Comparison of ENCODE assay signal across 25 mouse cellular contexts in genomic region chr12:8362400-8362799, GRCm38 (mm10).
"Had no signal": no experiment of that assay in that cellular context is flagged by ENCODE, and none has a peak within 500 bp of the region (broad histone marks: within the 10 kb centered on the region; RNA-seq: fewer than 3 reads in every experiment).

No protein-coding gene starts in this region.

- H3K27ac ChIP-seq: heart, adult 2 months; heart, embryonic 13.5 days; heart, embryonic 15.5 days; hindbrain, embryonic 13.5 days; hindbrain, embryonic 15.5 days; hindbrain, postnatal 0 days; kidney, embryonic 15.5 days; kidney, postnatal 0 days; limb, embryonic 13.5 days had no signal

- H3K4me2 ChIP-seq: heart, embryonic 11.5 days; heart, embryonic 13.5 days; heart, embryonic 15.5 days; hindbrain, embryonic 13.5 days; hindbrain, embryonic 15.5 days; kidney, embryonic 15.5 days; limb, embryonic 13.5 days had no signal

- H3K9me3 ChIP-seq: heart, embryonic 13.5 days; heart, embryonic 15.5 days; hindbrain, embryonic 13.5 days; hindbrain, embryonic 15.5 days; kidney, embryonic 15.5 days; limb, embryonic 13.5 days had no signal

- H3K36me3 ChIP-seq: heart, embryonic 13.5 days; heart, embryonic 15.5 days; hindbrain, embryonic 13.5 days; hindbrain, embryonic 15.5 days; kidney, embryonic 15.5 days; limb, embryonic 13.5 days had no signal

- ATAC-seq: forebrain, postnatal 0 days; hindbrain, postnatal 0 days; intestine, embryonic 16.5 days had no signal

- H3K4me3 ChIP-seq: heart, adult 2 months; heart, embryonic 13.5 days; heart, embryonic 15.5 days; hindbrain, embryonic 13.5 days; hindbrain, embryonic 15.5 days; kidney, embryonic 15.5 days; limb, embryonic 13.5 days had no signal

- H3K27me3 ChIP-seq: heart, embryonic 13.5 days; heart, embryonic 15.5 days; hindbrain, embryonic 15.5 days; kidney, embryonic 15.5 days; limb, embryonic 13.5 days had no signal

- DNase-seq: forebrain, postnatal 0 days; gastrocnemius, postnatal 14 days; gastrocnemius, postnatal 36 days; heart, adult 11 months; heart, adult 2 months; heart, postnatal 14 days; heart, postnatal 36 days; kidney, adult 11 months; kidney, adult 2 months; kidney, adult 9 months; kidney, postnatal 14 days; kidney, postnatal 36 days; layer of hippocampus, adult 9-11 months; layer of hippocampus, postnatal 36 days; left cerebral cortex, postnatal 4 days had no signal

- H3K9ac ChIP-seq: forebrain, postnatal 0 days; heart, embryonic 13.5 days; heart, embryonic 15.5 days; hindbrain, embryonic 13.5 days; hindbrain, embryonic 15.5 days; kidney, embryonic 15.5 days; limb, embryonic 13.5 days had no signal
